Mouse (Mus musculus) erythroid progenitor cell, adult 5-6 weeks (primary cell): ENCODE data around the gene Fbxw7. TPM values are rescaled to one million over a fixed set of nuclear protein-coding genes. Genes with fewer than 3 reads are reported as not detected.

Experiments
- ATAC-seq: replicated peaks from 2 replicates; pipeline ENCODE4 v1.8.0; 2016; ENCODE audit warnings: moderate number of reproducible peaks, mild to moderate bottlenecking, moderate TSS enrichment, inconsistent platforms; ENCODE audit not compliant: poor library complexity, low FRiP score, severe bottlenecking
- total RNA-seq, 2 experiments: library from RNA; stranded (forward) in 1 of 2; stranded (reverse) in 1 of 2; fragments of 150-400 nt in 1 of 2; fragments of 186-747, 209-891 nt in 1 of 2; gene quantifications; 2 replicates each; pipeline versions ENCODE4 v1.2.3 to v1.2.4; 2015 to 2017; ENCODE audit warnings: low replicate concordance in 2 of 2

Fbxw7 gene
- total RNA-seq (2015; ENCODE audit: low replicate concordance) (9.6 and 14.1 TPM in 2 replicates), total RNA-seq (2017; ENCODE audit: low replicate concordance) (18.0 and 22.5 TPM in 2 replicates)

DNA sequence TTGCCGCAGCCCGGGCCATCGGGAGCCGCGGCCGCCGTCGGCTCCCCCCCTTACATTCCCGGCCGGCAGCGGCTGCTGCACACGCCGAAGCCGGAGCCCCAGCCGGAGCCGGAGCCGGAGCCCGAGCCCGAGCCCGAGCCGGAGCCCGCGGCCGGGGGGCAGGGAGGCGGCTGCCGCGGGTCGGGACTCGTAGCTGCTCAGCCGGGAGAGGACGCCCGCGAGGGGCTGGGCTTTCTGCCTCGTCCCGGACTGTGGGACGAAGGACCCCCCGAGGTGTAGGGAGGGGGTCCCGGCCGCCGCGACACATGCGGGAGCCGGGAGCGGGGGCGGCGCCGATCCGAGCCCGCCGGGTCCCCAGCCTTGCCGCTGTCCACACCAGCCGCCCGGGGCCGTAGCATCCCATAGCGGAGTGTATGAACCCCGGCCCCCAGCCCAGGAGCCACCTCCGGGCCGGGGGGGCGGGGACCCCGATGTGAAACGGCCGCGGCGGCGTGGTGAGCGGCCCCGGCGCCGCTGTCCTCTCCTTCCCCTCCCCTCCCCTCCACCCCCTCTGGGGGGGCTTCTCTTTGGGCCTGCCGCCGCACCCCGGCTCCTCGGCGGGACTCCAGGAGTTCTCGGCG, at the start of gene Fbxw7:
Gene Fbxw7, plus strand, starts transcription at position 507 of the 620 bp plus-strand sequence.
- no peak for ATAC-seq

DNA sequence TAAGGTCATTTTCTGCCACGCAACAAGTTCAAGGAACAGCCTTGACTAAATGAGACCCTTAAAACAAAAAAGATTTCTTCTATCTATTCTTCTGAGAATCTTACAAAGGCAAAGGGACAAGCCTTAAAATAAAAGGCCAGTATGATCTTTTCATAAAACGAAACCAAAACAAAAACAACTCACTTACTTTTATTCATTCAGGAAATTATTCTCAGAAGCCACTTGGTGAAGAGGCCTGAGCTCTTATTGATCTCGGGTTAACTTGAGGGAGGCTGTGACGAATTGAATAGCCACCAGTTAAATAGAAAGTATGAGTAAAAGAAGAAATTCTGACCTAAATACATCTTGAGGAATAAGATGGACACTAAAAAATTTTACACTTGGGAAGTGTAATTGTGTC, 46.1 kb upstream of the Fbxw7 start:
- no peak for ATAC-seq

DNA sequence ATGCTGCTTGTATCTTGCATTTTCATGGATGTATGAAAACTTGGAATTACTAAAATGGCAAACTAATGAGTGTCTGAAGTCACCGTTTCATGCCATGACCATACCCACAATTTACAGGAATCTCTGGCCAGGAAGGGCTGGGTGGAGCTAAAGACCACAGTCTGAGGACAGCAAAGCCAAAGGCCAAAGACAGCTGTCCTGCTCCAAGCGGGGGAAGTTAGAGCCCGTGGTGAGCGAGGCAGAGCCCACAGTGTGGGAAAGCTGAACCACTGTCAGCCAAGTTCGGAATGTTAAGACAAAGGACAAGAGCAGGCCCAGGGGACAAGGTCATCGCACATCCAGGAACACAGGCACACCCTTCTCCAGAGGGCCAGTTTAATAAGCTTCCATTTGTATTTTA, 45.7 kb upstream of the Fbxw7 start:
- ATAC-seq = no peak

DNA sequence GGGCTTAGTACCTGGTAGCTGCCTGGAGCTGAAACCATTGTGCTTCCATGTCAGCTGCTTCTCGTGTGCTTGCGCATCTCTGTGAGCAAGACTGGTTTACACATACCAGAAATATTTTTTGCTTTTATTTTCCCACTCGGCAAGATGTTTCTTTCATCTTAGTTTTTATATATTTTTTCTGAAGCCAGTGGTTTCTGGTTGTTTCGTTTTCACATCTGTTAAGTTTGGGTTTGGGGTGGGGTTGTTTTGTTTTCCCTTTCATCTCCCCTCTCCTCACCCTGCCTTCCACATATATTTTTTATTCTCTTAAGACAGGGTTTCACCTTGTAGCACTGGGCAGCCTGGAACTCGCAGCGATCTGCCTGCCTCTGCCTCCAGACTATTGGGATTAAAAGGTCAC, 44.5 kb upstream of the Fbxw7 start:
- no peak for ATAC-seq

DNA sequence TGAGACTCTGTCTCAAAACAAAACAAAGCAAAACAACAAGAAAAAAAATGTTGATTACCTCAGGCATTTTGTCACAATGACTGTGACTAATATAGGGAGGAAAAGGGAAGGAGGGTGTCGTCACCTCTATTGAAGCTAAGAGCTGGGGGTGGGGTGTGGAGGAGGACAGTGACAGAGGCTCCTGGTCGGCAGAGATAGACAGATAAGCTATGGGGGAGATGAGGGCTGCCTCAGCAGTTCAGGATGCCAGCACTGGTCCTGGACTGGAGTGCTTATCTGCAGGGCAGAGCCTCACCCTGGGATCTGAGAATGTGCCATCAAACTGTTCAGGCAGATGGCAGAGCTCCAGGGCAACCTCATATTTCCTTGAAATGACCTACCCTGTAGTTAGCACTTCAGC, 43.1 kb upstream of the Fbxw7 start:
- peak; percentile 96 for ATAC-seq

DNA sequence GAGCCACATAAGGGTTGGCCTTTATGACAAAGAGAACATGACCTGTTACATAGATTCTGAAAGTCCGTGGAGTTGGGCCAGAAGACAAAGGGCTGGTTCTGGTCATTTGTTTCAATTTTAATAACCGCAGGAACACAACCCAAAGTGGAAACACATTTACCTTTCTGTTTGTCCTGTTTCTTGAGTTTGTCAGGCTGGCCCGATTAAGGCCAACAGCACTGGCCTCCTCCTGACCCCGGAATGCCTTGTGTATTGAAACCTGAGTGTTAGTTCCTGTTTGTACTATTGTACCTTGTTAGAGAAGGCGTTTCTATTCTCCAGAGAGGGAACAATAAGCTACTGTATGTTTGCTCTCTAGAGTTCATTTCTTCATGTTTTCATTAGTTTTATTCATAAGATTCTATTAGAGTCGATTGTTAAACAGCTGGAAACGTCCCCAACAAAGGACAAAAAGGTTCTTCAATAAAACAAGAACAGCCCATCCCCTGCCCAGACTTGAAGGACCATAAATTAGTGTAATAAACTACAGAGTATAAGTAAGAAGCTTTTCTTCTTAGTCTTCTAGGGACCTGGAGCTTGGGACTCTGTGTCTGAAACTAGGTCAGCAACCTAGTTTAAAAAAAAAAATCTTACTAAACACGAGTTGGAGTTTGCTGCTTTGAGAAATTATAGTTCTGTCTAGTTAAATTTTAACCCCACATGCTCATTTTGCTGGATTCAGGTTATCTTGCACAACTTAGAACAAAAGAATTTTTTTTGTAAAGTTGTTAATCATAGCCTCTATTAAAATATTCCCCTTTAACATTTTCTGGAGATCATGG, 40.6 kb upstream of the Fbxw7 start:
- ATAC-seq = no peak

DNA sequence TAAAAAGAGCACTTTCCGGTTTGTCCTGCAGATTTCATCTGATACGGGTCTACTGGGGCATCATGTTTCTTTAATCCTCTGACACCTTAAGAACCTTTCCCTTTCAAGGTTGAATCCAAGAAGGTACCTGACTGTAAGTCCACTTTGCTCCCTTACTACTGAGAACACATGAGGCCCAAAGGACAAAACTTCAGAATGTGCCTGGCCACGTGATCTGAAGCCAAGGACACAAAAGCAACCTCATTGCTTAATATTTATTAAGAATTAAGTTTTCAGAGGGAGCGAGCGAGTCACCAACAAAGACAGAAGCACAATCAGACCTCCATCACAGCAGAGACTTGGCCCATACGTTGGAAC, 40.0 kb upstream of the Fbxw7 start:
- ATAC-seq = no peak

DNA sequence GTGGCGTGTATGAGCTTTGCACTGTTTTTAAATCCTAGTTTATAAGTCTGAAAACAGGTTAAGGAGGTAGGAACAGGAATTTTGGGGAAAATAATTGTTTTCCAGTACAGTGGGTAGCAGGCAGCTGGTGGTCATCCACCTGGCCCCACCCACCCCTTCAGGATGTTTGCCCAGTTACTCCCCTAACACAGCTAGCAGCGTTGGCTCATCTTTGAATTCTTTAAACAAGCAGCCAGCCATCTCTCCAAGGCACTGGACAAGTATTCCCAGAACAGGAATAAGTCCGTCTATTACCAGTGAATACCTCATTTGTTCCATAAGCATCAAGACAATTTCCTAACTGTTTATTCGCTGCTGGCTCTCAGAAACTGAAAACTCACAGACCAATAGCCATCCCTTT, 39.5 kb upstream of the Fbxw7 start:
- ATAC-seq = no peak

DNA sequence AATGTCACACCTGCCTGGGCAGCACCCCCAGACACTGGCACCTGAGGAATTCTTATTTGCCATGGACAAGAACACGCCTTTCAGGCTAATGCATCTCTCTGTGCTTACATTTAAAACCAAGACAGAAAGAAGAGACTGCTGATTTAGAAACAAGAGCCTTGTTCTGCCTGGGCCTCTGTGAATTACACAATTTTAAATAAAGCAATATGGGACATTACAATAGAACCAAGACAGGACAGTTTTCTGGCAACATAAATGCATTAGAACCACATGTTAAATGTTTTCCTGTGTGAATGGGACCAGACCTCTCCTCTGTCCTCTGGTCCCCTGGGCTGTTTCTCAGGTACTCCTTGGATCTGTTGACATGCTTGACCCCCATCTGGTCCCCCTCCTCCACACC, 39.0 kb upstream of the Fbxw7 start:
- no peak for ATAC-seq

DNA sequence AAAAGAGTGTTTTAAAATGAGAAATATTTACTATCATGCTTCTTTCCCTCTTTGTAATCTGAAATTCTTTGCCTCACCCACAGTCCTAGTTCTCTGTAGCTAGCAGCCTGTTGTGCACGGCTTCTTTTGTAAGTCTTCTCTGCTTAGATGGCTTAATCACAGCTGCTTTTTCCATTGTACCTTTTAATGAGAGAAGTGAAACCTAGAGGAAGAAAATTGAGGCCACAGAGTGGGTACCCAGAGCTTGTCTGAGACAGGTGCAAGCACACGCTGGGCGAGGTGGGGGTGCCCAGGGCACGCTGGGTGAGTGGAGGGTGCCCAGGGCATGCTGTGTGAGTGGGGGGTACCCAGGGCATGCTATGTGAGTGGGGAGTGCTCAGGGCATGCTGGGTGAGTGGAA, 27.2 kb upstream of the Fbxw7 start:
- ATAC-seq = no peak

DNA sequence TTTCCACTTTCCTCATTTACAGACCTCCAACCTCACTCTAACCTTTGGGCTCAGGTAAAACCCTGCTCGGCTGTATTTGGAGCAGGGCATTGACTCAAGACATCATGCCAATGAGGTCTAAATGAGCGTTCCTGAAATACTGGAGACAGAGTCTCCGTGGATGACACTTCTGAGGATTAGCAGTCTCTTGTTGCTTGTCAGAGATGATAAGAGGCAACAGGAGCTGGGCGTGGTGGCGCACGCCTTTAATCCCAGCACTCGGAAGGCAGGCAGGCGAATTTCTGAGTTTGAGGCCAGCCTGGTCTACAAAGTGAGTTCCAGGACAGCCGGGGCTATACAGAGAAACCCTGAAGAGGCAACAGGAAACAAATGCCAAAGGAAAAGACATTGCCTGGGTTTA, 11.0 kb upstream of the Fbxw7 start:
- peak; percentile 63 for ATAC-seq

DNA sequence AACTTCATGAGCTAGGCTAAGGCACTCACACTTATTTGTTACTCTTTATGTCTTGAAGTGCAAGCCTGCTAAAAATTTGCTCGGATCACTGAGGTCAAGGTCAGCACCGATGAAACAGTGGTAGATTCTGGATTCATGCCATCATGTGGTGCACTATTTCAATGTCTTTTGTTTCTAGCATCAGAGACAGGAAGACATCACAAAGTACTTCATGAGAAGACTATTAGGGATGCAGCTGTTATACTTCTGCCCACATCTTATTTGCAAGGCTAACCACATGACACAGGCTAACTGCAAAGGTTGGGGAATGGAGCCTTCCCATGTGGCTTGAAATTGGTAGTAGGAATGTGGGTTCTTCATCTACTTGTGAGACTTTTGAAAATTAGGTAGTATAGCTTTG, 8.9 kb upstream of the Fbxw7 start:
- no peak for ATAC-seq

DNA sequence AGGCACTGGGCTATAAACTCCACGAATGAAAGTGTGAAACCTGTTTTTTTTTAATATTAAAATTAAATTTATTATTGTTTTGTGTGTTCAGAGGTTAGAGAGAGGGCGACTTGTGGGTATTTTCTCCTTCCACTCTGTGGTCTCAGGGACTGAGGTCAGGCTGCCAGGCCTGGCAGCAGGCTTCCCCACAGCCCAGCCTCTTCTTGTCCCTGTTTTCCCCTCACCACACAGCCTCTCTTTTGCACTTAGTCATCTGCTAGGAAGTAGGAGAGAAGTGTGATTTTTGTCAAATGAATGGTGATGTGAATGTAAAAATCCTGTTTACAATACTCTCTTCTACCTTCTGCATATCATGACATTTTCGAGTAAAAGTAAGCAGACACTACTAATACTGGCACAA, 7.2 kb upstream of the Fbxw7 start:
- ATAC-seq = no peak

DNA sequence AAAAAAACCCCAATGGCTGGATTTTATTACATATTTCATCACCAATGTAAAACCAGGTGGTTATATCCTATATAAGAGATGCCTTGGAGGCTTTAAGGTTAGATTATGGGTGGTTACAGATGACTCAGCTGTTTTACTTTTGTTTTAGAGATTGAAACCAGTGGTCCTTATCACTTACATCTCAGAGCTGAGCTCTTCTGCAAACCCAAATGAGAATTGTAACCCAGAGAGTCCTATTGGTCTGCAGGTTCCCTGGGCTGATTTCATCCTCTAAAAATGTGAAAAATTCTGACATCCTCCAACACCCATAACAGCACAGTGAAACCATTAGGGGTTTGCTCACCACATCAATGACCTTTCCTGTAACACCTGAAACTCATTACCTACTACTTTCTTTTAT, 6.2 kb upstream of the Fbxw7 start:
- no peak for ATAC-seq

DNA sequence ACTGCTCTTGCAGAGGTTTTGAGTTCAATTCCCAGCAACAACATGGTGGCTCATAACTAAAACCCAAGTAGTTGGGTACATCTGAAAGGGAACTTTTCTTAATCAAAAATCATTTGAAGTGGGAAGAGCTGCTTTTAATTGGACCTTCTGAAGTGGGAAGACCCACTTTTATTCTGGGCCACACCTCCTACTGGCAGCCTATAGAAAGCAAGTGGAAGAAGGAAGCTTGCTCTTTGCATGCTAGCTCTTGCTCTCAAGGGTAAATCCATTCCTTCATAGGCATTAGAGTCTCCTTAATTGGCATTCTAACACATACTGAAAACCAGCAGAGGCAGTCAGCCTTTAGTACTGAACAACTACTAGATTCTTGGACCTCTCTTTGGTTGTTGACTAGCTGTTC, 4.3 kb upstream of the Fbxw7 start:
- ATAC-seq = no peak

DNA sequence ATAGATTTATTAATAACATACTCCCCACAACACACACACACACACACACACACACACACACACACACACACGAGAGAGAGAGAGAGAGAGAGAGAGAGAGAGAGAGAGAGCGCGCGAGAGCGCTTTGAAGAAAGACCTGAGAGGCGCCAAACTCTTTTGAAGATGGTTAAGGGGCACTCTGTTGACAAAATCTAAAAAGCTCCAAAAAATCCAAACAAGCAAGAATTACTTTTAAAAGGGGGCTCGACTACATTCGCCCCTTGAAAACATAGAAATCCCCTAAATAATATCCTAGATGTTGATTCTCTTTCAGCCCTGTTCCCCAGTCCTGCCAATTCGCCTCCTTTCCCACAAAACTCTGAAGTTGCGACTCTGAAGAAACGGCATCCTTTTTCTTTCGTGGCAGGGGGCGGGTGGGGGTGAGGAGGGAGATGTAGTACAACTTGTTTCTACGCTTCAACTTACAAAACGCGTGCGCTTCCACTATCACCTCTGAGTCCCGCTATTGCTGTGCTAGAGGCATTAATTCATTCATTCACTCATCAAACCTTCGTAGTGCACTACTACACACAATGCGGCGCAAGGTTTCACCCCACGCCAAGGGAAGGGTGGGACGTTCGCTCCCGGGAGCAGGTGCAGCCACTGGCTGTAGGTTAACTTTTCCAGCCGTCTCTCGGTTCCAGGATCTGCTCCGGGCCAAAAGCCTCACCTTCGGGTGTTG, 1.5 kb upstream of the Fbxw7 start:
- ATAC-seq = peak; percentile 58

DNA sequence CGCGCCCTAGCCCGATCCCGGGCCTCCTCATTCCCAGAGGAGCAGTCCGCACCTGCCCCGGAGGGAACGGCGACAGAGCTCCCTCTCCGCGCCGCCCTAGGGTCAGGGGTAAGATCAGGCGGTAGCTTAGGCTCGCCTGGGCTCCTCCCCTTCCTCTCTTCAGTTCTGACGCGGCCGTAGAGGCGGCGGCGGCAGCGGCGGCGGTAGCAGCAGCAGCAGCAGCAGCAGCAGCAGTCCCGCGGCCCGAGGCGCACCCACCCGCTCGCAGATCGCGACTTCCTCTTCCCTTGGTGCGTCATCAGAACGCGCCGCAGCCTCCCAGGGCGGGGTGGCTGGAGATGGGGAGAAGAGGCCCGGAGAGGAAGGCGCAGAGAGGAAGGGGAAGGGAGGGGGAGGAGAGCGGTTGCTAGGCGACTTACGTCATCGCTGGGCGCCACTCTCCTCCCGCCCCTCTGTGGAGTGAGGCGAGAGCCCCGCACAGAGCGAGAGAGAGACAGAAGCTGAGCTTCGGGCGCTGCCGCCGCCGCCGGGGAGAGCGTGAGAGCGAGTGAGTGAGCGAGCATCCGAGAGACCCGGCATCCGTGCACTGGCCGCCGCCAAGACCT, 809 bp upstream of the Fbxw7 start:
- ATAC-seq = peak; percentile 90

DNA sequence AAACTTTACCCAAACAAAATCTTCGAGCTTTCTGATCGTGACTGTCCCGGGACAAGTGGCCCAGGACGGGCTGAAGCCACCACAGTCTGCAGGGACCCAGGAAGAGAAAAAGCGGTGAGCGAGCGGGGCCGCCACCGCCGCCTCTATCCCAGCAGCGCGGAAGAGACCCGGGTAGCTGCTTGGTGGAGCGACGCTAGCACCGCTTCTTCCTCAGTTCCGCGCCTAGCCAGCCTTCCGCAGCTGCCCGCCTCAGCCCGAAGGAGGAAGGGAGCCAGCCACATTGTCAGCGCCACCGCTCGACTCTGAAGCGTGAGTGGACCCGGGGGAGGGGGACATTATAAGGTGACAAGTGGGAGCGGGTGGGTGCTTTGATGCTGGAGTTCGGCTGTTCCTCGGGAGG, 393 bp downstream of the Fbxw7 start:
- ATAC-seq = peak; percentile 44

DNA sequence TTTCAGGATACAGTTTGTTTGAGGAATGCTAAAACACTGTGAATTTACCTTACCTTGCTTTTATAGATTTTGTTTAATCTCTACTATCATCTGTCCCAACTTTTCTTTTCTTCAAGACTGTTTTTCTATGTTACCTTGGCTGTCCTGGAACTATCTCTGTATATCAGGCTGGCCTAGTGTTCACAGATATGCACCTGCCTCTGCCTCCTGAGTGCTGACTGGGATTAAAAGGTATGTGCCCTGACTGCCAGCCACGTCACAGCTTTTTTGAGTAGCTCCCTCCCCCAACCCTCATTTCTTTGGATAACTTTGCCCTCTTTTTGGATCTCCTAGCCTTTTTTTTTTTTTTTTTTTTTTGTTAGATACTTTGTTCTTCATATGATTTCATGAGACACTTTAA, 1.9 kb downstream of the Fbxw7 start:
- ATAC-seq = no peak

DNA sequence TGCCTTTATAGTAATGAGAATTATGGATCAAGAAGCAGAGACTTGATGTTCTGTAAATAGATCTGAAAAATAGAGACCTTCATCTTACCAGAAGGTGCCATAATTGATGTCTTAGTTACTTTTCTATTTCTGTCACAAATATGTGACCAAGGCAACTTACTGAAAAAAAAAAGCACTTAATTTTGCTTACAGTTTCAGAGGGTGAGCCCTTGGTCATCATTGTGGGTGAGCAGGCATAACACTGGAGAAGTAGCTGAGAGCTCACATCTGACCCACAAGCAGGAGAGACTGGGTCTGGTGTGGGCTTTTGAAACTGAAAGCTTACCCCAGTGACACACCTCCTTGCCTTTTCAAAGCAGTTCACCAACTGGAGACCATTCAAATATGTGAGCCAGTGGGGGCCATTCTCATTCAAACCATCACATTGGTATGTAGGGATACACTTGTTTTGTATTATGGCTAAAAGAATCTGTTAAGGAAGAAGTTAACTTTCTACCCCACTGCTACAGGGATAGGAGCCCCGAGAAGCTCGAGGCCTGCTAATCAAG, 5.7 kb downstream of the Fbxw7 start:
- ATAC-seq = no peak
